Mouse (Mus musculus): ENCODE data around the gene Snca. TPM values are rescaled to one million over a fixed set of nuclear protein-coding genes. Genes with fewer than 3 reads are reported as not detected.
"Not testable (repeated sequence)": the region's sequence is repeated elsewhere in the genome, so short reads cannot be mapped to it uniquely, and the experiment has no call there.

Snca gene
- polyA plus RNA-seq, 1 experiment from 2014 or later, result 25.1 TPM

DNA sequence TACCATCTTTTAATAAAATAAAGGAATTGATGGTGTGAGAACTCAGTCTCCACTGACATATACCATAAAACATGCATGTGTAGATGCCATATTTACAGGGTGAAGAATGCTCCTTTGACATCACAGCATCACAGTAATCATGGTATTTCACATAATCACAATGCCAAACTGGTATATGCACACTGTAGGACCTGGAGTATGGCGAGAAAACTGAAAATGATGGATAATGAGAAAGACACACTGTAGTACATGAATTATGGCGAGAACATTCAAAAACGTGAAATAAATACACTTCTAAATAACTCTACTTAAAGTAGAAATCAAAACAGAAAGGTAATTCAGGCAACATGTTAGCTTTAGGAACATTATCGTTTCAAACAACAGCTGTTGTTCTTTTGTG lies 142.6 kb downstream of the Snca start:
- H3K36me3 ChIP-seq; H3K27me3 ChIP-seq (ENCODE audit: insufficient read depth, poor library complexity, severe bottlenecking): not testable (repeated sequence)
- 85% methylated on average over 4 of the region's 4 CpGs for WGBS

DNA sequence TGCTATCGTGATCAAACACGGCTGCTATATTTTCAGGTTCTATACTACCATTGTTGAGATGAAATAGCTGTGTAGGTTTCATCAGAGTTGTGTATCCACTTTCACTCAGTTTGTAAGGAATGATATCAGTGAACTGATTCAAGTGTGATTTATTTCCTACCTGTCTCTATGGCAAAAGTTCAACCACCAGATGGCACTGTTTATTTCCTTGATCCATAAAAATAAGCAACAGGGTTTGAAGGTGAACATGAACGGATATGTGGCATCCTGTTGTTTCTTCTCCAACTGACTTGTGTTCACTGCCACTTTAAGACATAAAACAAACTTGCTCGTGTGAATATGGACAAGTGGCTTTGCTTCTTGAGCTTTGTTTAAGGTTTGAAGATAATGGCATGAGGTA lies 147.4 kb downstream of the Snca start:
- Histone ChIP-seq H3K9me3 (no peaks in the 10 kb centered on the region), H3K36me3 (no peaks in the 10 kb centered on the region), H3K4me1 (replicated peaks) (no peaks in the 10 kb centered on the region), H3K27me3 (ENCODE audit: insufficient read depth, poor library complexity, severe bottlenecking) (no peaks in the 10 kb centered on the region), H3K4me3 (no peak overlapping the region), H3K27ac (no peak overlapping the region)
- WGBS, result 59% methylated on average over 4 of the region's 4 CpGs
- DNase-seq (ENCODE audit: low spot score), result no peak

More for the DNA sequence above, 142.6 kb downstream of the Snca start:
- not testable (repeated sequence) for H3K4me1 ChIP-seq (replicated peaks); H3K27ac ChIP-seq; H3K9me3 ChIP-seq; DNase-seq (ENCODE audit: low spot score); H3K4me3 ChIP-seq

Other genes starting within 250 kb of the Snca start
- gene Mmrn1, start 95.1 kb upstream of the Snca start, polyA plus RNA-seq (2016; fragmentation: Nextera tagmentation; extraction: Ambion mirVana), result 3.2 and 5.5 TPM in 2 replicates

All from hindbrain, embryonic 10.5 days (tissue).